Mouse (Mus musculus): Measurements from ENCODE around the gene Hk1. TPM values are rescaled to one million over a fixed set of nuclear protein-coding genes. Genes with fewer than 3 reads are reported as not detected.

Gene Hk1
- total and polyA plus RNA-seq, 3 experiments = 119 to 447 (median 245) TPM

DNA sequence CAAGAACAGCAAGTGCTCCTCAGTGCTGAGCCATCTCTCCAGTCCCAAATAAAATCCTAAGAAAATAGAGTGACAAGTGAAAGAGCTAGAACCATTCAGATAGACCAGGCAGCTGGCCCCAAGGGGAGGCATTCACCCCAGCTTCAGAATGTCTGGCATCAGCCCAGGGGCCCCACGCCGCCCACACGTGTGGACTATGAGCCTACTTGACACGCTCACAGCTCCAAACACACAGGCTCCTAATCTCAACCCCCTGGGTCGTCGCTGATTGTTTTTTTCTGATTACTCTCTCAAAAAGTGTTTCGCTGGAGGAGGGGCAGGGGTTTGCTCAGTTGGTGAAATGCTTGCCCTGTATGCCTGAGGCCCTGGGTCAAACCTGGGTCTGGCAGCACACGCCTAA is 63.2 kb downstream of the Hk1 start:
- peaks cover 84% of the 10 kb centered on the region for H3K36me3 ChIP-seq (replicated peaks)
- TF ChIP-seq CTCF (IDR thresholded peaks at IDR 0.05; ENCODE audit: low read depth, low read length) (no peak), GATA2 (IDR thresholded peaks at IDR 0.05; ENCODE audit: borderline replicate concordance, low read depth, low read length) (no peak), TAL1 (conservative IDR thresholded peaks at IDR 0.05; ENCODE audit: low read depth, low read length) (no peak), POLR2AphosphoS5 (IDR thresholded peaks at IDR 0.05; ENCODE audit: insufficient replicate concordance, low read depth, low read length) (no peak), GATA1 (IDR thresholded peaks at IDR 0.05; ENCODE audit: borderline replicate concordance, low read length) (no peak)
- no peaks in the 10 kb centered on the region for H3K27me3 ChIP-seq (ENCODE audit: insufficient read depth, low read length)
- no peak overlapping the region; the same call in 1 of the 2 replicates for H3K4me3 ChIP-seq (ENCODE audit: low read depth, low read length)
- H3K9me3 ChIP-seq (replicated peaks) = no peaks in the 10 kb centered on the region
- peaks cover 90% of the 10 kb centered on the region for H3K4me1 ChIP-seq (ENCODE audit: insufficient read depth, low read depth, low read length)
- ATAC-seq (ENCODE audit: extremely low read depth, insufficient number of reproducible peaks, low FRiP score, poor library complexity, severe bottlenecking) = no peak
- DNase-seq (ENCODE audit: low spot score) = no peak

DNA sequence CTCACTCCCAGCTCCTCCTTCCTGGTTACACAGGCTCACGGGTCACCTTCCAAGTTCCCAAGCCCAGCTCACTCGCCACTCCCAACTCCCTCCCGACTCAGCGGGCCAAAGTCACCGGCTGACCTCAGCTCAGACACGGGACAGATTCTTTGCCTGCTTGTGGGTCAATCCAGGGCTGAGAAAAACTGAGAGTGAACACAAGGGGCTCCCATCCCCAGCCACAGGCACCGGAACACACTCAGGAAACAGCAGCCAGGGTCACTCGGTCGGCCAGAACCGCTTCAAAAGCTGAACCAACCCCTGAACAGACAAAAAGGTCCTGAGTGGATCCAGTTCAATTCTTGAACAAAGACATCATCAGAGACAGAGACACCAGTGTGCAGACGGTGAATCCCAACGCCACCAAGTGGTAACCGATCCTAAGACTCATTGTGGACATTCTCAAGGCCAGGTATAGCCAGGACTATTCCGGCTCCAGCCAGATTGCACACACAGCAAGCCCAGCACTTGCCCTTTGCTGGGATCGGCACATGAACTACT is 65.8 kb downstream of the Hk1 start:
- peaks cover 76% of the 10 kb centered on the region for H3K4me1 ChIP-seq (ENCODE audit: insufficient read depth, low read depth, low read length)
- TF ChIP-seq TAL1 (conservative IDR thresholded peaks at IDR 0.05; ENCODE audit: low read depth, low read length) (no peak), GATA1 (IDR thresholded peaks at IDR 0.05; ENCODE audit: borderline replicate concordance, low read length) (no peak), GATA2 (IDR thresholded peaks at IDR 0.05; ENCODE audit: borderline replicate concordance, low read depth, low read length) (no peak), POLR2AphosphoS5 (IDR thresholded peaks at IDR 0.05; ENCODE audit: insufficient replicate concordance, low read depth, low read length) (no peak), CTCF (IDR thresholded peaks at IDR 0.05; ENCODE audit: low read depth, low read length) (no peak)
- peak overlapping the region; percentile 51; the same call in 1 of the 2 replicates for H3K4me3 ChIP-seq (ENCODE audit: low read depth, low read length)
- no peaks in the 10 kb centered on the region for H3K27me3 ChIP-seq (ENCODE audit: insufficient read depth, low read length)
- ATAC-seq (ENCODE audit: extremely low read depth, insufficient number of reproducible peaks, low FRiP score, poor library complexity, severe bottlenecking) (no peak), DNase-seq (ENCODE audit: low spot score) (no peak)
- no peaks in the 10 kb centered on the region for H3K9me3 ChIP-seq (replicated peaks)
- peaks cover 83% of the 10 kb centered on the region for H3K36me3 ChIP-seq (replicated peaks)

GRCm38 (mm10) chr10:62313140-62313539 is 66.6 kb downstream of the Hk1 start:
- H3K9me3 ChIP-seq (replicated peaks) = 0 out of 2 replicates have a peak, but pooled peaks cover 4% of the 10 kb centered on the region
- H3K36me3 ChIP-seq (replicated peaks) = peaks cover 83% of the 10 kb centered on the region
- ATAC-seq (ENCODE audit: extremely low read depth, insufficient number of reproducible peaks, low FRiP score, poor library complexity, severe bottlenecking) (peak; percentile 87), DNase-seq (ENCODE audit: low spot score) (no peak)
- no peak overlapping the region; the same call in 1 of the 2 replicates for H3K4me3 ChIP-seq (ENCODE audit: low read depth, low read length)
- H3K4me1 ChIP-seq (ENCODE audit: insufficient read depth, low read depth, low read length) = peaks cover 69% of the 10 kb centered on the region
- no peak for TF ChIP-seq GATA2 (IDR thresholded peaks at IDR 0.05; ENCODE audit: borderline replicate concordance, low read depth, low read length)
- H3K27me3 ChIP-seq (ENCODE audit: insufficient read depth, low read length) = no peaks in the 10 kb centered on the region

GRCm38 (mm10) chr10:62311464-62311863 is 68.2 kb downstream of the Hk1 start:
- Histone ChIP-seq H3K4me3 (ENCODE audit: low read depth, low read length) (peak overlapping the region; percentile 53; the same call in 1 of the 2 replicates), H3K4me1 (ENCODE audit: insufficient read depth, low read depth, low read length) (peaks cover 52% of the 10 kb centered on the region), H3K36me3 (replicated peaks) (peaks cover 83% of the 10 kb centered on the region), H3K27me3 (ENCODE audit: insufficient read depth, low read length) (no peaks in the 10 kb centered on the region), H3K9me3 (replicated peaks) (0 out of 2 replicates have a peak, but pooled peaks cover 4% of the 10 kb centered on the region)
- DNase-seq (ENCODE audit: low spot score) (peak; percentile 40), ATAC-seq (ENCODE audit: extremely low read depth, insufficient number of reproducible peaks, low FRiP score, poor library complexity, severe bottlenecking) (peak; percentile 52; the same call in 1 of the 2 replicates)
- TF ChIP-seq CTCF (IDR thresholded peaks at IDR 0.05; ENCODE audit: low read depth, low read length) (no peak), GATA2 (IDR thresholded peaks at IDR 0.05; ENCODE audit: borderline replicate concordance, low read depth, low read length) (no peak), TAL1 (conservative IDR thresholded peaks at IDR 0.05; ENCODE audit: low read depth, low read length) (no peak), GATA1 (IDR thresholded peaks at IDR 0.05; ENCODE audit: borderline replicate concordance, low read length) (no peak), POLR2AphosphoS5 (IDR thresholded peaks at IDR 0.05; ENCODE audit: insufficient replicate concordance, low read depth, low read length) (no peak)

DNA sequence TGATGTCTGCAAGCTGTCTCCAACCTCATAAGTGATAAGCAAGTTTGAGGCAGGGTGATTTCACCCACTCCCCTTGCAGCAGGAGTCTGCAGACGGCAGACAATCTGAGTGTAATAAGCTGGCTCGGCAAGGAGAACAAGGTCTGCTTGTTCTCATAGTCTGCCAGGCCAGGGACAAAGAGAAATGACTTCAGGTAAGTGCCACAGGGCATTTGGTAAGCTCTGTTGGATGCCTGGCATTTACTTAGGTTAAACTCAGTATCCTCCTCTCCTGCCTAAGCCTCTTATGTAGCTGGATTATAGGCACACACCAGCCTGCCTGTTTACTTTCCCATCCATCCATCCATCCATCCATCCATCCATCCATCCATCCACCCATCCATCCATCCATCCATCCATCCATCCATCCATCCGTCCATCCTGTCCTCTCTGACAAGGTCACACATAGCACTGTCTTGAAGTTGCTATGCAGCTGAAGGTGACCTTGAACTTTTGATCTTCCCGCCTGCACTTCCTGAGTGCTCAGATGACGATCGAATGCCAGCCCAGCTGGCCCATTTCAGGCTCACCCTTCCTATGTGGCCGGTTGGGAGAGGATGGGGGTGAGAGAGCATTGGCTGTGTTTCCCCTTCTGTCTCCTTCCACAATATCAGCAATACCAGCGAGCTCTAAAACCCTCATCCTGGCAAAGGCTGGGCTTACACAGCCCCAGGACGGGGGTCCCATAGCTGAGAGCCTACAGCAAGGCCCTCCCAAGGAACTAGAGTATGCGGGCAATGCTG is 69.3 kb downstream of the Hk1 start:
- H3K9me3 ChIP-seq (replicated peaks) = 0 out of 2 replicates have a peak, but pooled peaks cover 4% of the 10 kb centered on the region
- no peaks in the 10 kb centered on the region for H3K27me3 ChIP-seq (ENCODE audit: insufficient read depth, low read length)
- TF ChIP-seq GATA2 (IDR thresholded peaks at IDR 0.05; ENCODE audit: borderline replicate concordance, low read depth, low read length) = no peak
- no peak for TF ChIP-seq POLR2AphosphoS5 (IDR thresholded peaks at IDR 0.05; ENCODE audit: insufficient replicate concordance, low read depth, low read length)
- ATAC-seq (ENCODE audit: extremely low read depth, insufficient number of reproducible peaks, low FRiP score, poor library complexity, severe bottlenecking) (no peak), DNase-seq (ENCODE audit: low spot score) (no peak)
- no peak overlapping the region for H3K4me3 ChIP-seq (ENCODE audit: low read depth, low read length)
- peaks cover 43% of the 10 kb centered on the region for H3K4me1 ChIP-seq (ENCODE audit: insufficient read depth, low read depth, low read length)
- H3K36me3 ChIP-seq (replicated peaks) = peaks cover 80% of the 10 kb centered on the region

DNA sequence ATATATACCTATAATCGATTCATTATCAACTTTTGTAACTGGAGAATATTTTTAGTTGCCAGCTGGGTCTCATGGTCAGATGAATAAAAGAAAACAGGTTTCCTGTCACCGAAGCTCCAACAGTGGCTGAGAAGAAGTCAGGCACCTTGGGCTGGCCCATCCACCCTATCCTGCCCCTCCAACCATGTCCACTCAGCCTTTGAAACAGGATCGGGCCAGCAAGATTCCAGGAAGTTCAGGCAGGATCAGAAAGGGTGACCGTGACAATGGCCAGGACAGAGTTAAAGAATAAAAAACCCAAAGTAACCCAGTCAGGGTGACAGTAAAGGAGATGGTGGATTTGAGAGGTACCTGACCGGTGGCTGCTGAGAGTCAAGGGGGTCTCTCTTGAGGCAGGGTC is 70.1 kb downstream of the Hk1 start:
- H3K27me3 ChIP-seq (ENCODE audit: insufficient read depth, low read length) = no peaks in the 10 kb centered on the region
- no peak overlapping the region for H3K4me3 ChIP-seq (ENCODE audit: low read depth, low read length)
- TF ChIP-seq GATA2 (IDR thresholded peaks at IDR 0.05; ENCODE audit: borderline replicate concordance, low read depth, low read length) = no peak
- TF ChIP-seq TAL1 (conservative IDR thresholded peaks at IDR 0.05; ENCODE audit: low read depth, low read length) = no peak
- no peak for TF ChIP-seq GATA1 (IDR thresholded peaks at IDR 0.05; ENCODE audit: borderline replicate concordance, low read length)
- TF ChIP-seq CTCF (IDR thresholded peaks at IDR 0.05; ENCODE audit: low read depth, low read length) = no peak
- no peak for TF ChIP-seq POLR2AphosphoS5 (IDR thresholded peaks at IDR 0.05; ENCODE audit: insufficient replicate concordance, low read depth, low read length)
- DNase-seq (ENCODE audit: low spot score) (no peak), ATAC-seq (ENCODE audit: extremely low read depth, insufficient number of reproducible peaks, low FRiP score, poor library complexity, severe bottlenecking) (no peak)
- peaks cover 80% of the 10 kb centered on the region for H3K36me3 ChIP-seq (replicated peaks)
- peaks cover 35% of the 10 kb centered on the region for H3K4me1 ChIP-seq (ENCODE audit: insufficient read depth, low read depth, low read length)
- 0 out of 2 replicates have a peak, but pooled peaks cover 4% of the 10 kb centered on the region for H3K9me3 ChIP-seq (replicated peaks)
